Mouse (Mus musculus): ENCODE results near the gene Dlk2. TPM values are rescaled to one million over a fixed set of nuclear protein-coding genes. Genes with fewer than 3 reads are reported as not detected.

Dlk2 gene
- 1.9 and 3.8 TPM in 2 replicates for polyA plus RNA-seq (2012; rRNA removed)

DNA sequence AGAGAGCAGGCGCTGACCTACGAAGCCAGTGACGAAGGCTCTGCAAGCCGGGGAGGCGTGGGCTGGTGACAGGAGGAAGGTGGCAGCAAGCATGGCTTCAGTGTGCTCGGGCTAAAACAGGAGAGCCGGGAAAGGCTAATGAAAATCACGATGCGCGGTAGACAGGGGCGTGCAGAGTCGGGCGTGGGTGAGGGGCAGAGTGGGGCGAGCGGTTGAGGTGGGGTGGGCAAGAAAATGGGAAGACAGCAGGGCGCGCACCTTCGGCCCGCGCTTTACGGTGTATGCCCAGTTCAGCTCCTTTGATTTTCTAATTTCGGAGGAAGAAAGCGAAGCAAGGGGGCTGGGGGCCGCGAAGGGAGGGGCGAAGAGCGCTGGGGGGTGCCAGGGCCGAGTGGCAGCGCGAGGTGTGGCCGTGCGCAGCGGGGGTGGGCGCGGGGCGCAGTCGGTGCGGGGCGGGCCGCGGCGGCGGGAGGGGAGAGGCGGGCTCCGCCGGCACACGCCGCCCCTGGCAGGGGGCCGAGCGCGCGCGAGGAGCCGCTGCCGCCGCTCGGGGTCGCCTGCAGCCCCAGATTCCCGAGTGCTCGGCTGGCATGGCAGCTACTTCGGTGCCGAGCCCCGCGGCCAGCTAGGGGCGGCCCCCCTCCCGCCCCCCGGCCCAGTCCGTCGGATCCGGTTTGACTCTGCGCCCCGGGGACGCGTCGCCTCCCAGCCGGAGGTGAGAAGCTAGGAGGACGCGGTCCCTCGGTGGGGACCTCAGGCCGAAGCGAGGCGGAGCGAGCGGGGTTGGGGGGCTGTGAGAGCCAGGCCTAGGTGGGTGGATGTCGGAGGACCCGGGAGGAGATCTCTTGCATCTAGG is at the start of gene Dlk2:
TSS of gene Dlk2 (plus strand) at position 58 of the 856 bp plus-strand sequence.

DNA sequence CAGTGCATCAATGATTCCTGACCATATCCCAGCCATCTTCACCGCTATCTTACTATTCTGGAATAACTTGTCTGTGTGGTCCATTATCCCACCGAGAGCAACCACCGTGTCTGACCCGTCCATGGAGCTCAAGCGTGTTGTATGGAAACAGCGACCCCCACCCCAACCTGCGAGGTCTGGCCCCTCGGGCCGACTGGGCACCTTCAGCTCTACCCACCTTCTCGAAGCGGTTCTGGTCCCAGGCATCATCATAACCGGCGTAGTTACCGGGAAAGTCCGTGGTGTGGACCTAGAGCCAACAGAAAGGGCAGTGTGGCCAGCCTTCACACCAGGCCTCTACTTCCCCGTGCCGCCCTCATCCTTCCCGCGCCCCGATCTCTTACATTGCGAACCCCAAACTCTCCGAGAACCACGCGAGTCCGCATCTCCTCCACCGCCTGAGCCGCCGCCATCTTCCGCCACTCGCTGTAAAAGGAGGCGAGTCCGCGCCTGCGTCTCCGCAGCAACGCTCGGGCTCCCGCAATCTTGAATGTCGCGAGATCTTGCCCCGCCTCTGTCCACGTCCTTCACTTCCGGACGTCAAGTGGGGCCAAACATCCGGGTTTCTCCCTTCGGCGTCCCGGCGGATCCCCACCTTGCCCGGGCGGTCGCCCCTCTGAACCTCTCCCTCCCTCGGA is 49.6 kb upstream of the Dlk2 start, which contains the start of the genes Polr1c and Yipf3:
TSS of gene Polr1c (minus strand) at position 543 of the 677 bp plus-strand sequence.
TSS of gene Yipf3 (plus strand) at position 569 of the 677 bp plus-strand sequence.

DNA sequence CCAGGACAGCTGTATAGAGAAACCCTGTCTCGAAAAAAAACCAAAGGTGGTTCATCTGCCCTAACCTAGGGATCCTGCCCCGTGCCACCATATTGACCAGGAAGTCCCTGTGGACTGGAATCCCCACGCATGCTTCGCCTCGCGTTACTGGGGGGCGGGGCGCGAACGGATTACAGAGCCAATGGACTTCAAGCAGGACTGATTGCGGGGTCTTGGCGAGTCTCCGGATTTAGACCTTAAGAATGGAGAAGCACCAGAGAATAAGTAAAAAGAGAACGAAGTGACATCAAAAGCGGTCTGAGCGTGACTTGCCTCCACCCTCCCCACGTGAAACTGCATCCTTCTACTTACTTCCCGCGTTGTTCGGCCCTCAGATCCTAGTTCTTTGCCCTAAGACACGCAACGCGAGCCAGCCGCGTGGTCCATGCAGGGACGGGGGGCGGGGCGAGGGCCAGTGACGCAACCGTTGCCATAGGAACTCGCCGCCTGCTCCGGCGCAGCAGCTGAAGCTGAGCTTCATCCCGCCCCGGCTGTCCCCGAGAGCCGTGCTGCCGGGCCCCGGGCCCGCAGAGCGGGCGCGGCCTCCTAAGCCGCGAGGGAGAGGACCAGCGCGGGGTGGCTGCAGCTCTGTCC is 43.7 kb upstream of the Dlk2 start, which contains the start of gene Lrrc73:
TSS of gene Lrrc73 (plus strand) at position 80 of the 633 bp plus-strand sequence.

DNA sequence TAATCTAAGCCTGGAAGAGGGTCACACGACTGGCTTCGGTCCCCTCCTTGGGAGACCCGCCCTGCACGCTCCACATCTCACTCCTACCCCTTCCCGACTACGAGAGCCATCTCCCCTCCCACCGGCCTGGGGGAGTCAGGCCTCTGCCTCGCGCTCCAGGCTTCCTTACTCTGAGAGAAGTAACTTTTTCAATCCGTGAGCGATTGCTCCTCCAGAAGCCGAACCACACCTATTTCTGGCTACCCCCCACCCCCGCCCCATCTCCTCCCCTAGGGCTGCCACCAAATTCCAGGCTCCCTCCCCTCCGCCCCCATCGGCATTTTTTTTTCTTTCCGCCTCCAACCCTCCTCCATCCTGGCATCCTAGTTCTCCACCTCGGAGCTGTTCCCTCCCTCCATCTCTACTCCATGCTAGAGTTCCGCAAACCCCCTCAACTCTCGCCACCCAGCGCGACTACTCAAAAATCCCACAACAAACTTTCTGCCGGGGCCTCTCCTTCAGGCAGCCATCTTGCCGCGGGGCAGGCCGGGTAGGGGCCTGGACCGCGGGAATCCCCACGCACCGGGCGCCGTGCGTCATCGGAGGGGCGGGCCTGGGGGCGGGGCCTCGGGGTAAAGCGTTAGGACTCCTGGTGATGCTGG is 14.6 kb upstream of the Dlk2 start, which contains the start of gene Tjap1:
TSS of gene Tjap1 (minus strand) at position 544 of the 641 bp plus-strand sequence.

DNA sequence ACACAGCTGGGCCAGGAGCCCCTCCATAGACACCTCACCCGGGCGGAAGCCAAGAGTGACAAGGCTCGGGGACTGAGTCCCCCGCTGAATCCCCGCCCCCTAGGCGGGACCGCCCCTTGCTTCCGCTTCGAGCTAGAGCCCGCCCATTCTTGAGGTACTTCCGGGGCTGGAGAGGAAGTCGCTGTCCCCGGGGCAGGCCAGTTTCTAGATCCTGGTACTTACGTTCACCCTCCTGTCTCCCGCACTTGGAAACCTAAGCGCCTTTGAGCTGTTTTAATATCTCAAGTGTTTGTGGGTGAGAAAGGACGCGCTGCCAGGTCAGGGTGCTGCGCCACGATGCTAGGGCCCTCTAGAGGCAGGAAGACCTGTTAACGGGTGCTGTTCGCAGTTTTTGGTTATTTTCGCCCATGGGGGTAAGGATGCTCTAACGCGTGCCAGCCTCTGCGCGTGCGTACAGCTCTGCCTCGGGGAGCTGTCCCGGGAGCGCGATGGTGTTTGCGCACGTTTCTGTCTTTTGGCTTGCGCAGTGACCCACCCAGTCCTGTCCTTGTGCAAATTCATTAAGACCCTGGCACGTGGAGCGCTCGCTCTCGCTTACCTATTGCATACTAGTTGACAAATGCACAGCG is 30.8 kb downstream of the Dlk2 start, which contains the start of gene Abcc10:
TSS of gene Abcc10 (minus strand) at position 447 of the 629 bp plus-strand sequence.

Other genes with a start within 250 kb of the Dlk2 start
- 38.1 and 43.1 TPM in 2 replicates for gene Mrps18a, start 186.4 kb upstream of the Dlk2 start, polyA plus RNA-seq (2012; rRNA removed)
- gene Rsph9, start 153.2 kb upstream of the Dlk2 start, polyA plus RNA-seq (2012; rRNA removed) = 30.2 and 32.9 TPM in 2 replicates
- 12.6 and 18.3 TPM in 2 replicates for gene Mad2l1bp, start 143.9 kb upstream of the Dlk2 start, polyA plus RNA-seq (2012; rRNA removed)
- gene Gtpbp2, start 136.4 kb upstream of the Dlk2 start, polyA plus RNA-seq (2012; rRNA removed) = 119 and 122 TPM in 2 replicates
- gene Polh, start 94.8 kb upstream of the Dlk2 start, polyA plus RNA-seq (2012; rRNA removed) = 6.9 and 7.8 TPM in 2 replicates
- 35.4 and 37.4 TPM in 2 replicates for gene Xpo5, start 94.6 kb upstream of the Dlk2 start, polyA plus RNA-seq (2012; rRNA removed)
- gene Polr1c, start 49.4 kb upstream of the Dlk2 start, polyA plus RNA-seq (2012; rRNA removed) = 70.9 and 83.1 TPM in 2 replicates
- 332 and 400 TPM in 2 replicates for gene Yipf3, start 49.3 kb upstream of the Dlk2 start, polyA plus RNA-seq (2012; rRNA removed)
- 11.6 and 14.3 TPM in 2 replicates for gene Lrrc73, start 43.9 kb upstream of the Dlk2 start, polyA plus RNA-seq (2012; rRNA removed)
- gene Tjap1, start 14.4 kb upstream of the Dlk2 start, polyA plus RNA-seq (2012; rRNA removed) = 95.7 and 100 TPM in 2 replicates
- 27.7 and 35.5 TPM in 2 replicates for gene Abcc10, start 30.9 kb downstream of the Dlk2 start, polyA plus RNA-seq (2012; rRNA removed)
- 21.4 and 22.3 TPM in 2 replicates for gene Zfp318, start 86.3 kb downstream of the Dlk2 start, polyA plus RNA-seq (2012; rRNA removed)
- gene Crip3, start 131.5 kb downstream of the Dlk2 start, polyA plus RNA-seq (2012; rRNA removed) = 12.5 and 15.5 TPM in 2 replicates
- gene Slc22a7, start 141.0 kb downstream of the Dlk2 start, polyA plus RNA-seq (2012; rRNA removed) = not detected in 2 replicates
- gene Ttbk1, start 190.3 kb downstream of the Dlk2 start, polyA plus RNA-seq (2012; rRNA removed) = 0.33 and 0.38 TPM in 2 replicates
- 14.5 and 20.1 TPM in 2 replicates for gene Dnph1, start 199.3 kb downstream of the Dlk2 start, polyA plus RNA-seq (2012; rRNA removed)
- gene Cul9, start 249.0 kb downstream of the Dlk2 start, polyA plus RNA-seq (2012; rRNA removed) = 50.0 and 51.9 TPM in 2 replicates